Mouse (Mus musculus): ENCODE results near the gene Gm17622.

- no peak for TF ChIP-seq POLR2A (IDR thresholded peaks at IDR 0.05; ENCODE audit: extremely low read depth, insufficient read depth, low read length)
- TF ChIP-seq CTCF (IDR thresholded peaks at IDR 0.05; ENCODE audit: extremely low read depth, insufficient read depth, low read length) = no peak
These were observed 2.6 kb upstream of the Gm17622 start for GRCm38 (mm10) chr13:96487968-96488367.
